Mouse (Mus musculus) spleen, adult 2 months (tissue): ENCODE results near the gene Plekhj1.

Experiments
- CTCF ChIP-seq: fragments of 200-500 bp; IDR thresholded peaks from 2 replicates; pipeline ENCODE4 v1.5.1; 2011; ENCODE audit warnings: mild to moderate bottlenecking, inconsistent platforms; ENCODE audit not compliant: insufficient read depth, insufficient read length, insufficient replicate concordance; ENCODE audit errors: extremely low read depth
- POLR2A ChIP-seq: fragments of 200-500 bp; IDR thresholded peaks from 2 replicates; pipeline ENCODE4 v1.6.1; 2011; ENCODE audit warnings: low read depth, low read length, inconsistent platforms

- TF ChIP-seq POLR2A, result no peak
- TF ChIP-seq CTCF, result no peak
Observed at GRCm38 (mm10) chr10:80832818-80833217, 34.4 kb upstream of the Plekhj1 start.
